Mouse (Mus musculus) right cerebral cortex, postnatal 25 days (tissue): ENCODE results near the gene Smc3.

Experiments
- DNase-seq: peaks from one replicate; pipeline ENCODE4 v3.0.0; 2022

Smc3 gene

GRCm38 (mm10) chr19:53599757-53600539 lies at the start of gene Smc3:
Gene Smc3, plus strand, starts transcription at chr19:53600398.
- peak; percentile 99 for DNase-seq

GRCm38 (mm10) chr19:53550972-53551371 lies 49.2 kb upstream of the Smc3 start:
- no peak for DNase-seq

- no peak for DNase-seq
These were observed 47.9 kb upstream of the Smc3 start for GRCm38 (mm10) chr19:53552216-53552786.

- no peak for DNase-seq
These were observed 47.4 kb upstream of the Smc3 start for GRCm38 (mm10) chr19:53552795-53553194.

GRCm38 (mm10) chr19:53554402-53554801 lies 45.8 kb upstream of the Smc3 start:
- DNase-seq, result no peak

GRCm38 (mm10) chr19:53554981-53555616 lies 45.1 kb upstream of the Smc3 start:
- no peak for DNase-seq

GRCm38 (mm10) chr19:53556841-53557240 lies 43.4 kb upstream of the Smc3 start:
- no peak for DNase-seq

GRCm38 (mm10) chr19:53557267-53557936 lies 42.8 kb upstream of the Smc3 start:
- DNase-seq, result no peak

- no peak for DNase-seq
These were observed 39.8 kb upstream of the Smc3 start for GRCm38 (mm10) chr19:53560436-53560835.

- DNase-seq, result no peak
These were observed 36.0 kb upstream of the Smc3 start for GRCm38 (mm10) chr19:53564174-53564573.

- DNase-seq, result no peak
These were observed 34.5 kb upstream of the Smc3 start for GRCm38 (mm10) chr19:53565565-53566277.

- DNase-seq, result no peak
These were observed 32.3 kb upstream of the Smc3 start for GRCm38 (mm10) chr19:53567864-53568263.

GRCm38 (mm10) chr19:53568553-53568952 lies 31.6 kb upstream of the Smc3 start:
- DNase-seq, result no peak

GRCm38 (mm10) chr19:53571056-53571455 lies 29.1 kb upstream of the Smc3 start:
- no peak for DNase-seq

- no peak for DNase-seq
These were observed 28.4 kb upstream of the Smc3 start for GRCm38 (mm10) chr19:53571501-53572428.

GRCm38 (mm10) chr19:53572607-53573006 lies 27.6 kb upstream of the Smc3 start:
- DNase-seq, result no peak

GRCm38 (mm10) chr19:53573151-53573550 lies 27.0 kb upstream of the Smc3 start:
- DNase-seq, result no peak

- DNase-seq, result no peak
These were observed 26.1 kb upstream of the Smc3 start for GRCm38 (mm10) chr19:53574131-53574530.

GRCm38 (mm10) chr19:53574546-53574945 lies 25.7 kb upstream of the Smc3 start:
- DNase-seq, result no peak

- DNase-seq, result no peak
These were observed 24.7 kb upstream of the Smc3 start for GRCm38 (mm10) chr19:53575296-53576010.

- no peak for DNase-seq
These were observed 24.1 kb upstream of the Smc3 start for GRCm38 (mm10) chr19:53576061-53576460.
